Mouse (Mus musculus): ENCODE measurements at regions not wholly inside any gene's neighbourhood (a gene's known extent, or its start where the extent isn't known, plus 50 kb on each side); places are given as distances from the start of the nearest gene placed in this dataset.

GRCm38 (mm10) chr2:149545708-149546107, 140.9 kb downstream of the Cst10 start:
- TF ChIP-seq CTCF (IDR thresholded peaks at IDR 0.05; ENCODE audit: low read depth, low read length), result no peak
- TF ChIP-seq EP300 (IDR thresholded peaks at IDR 0.05; ENCODE audit: insufficient read depth, low read depth, low read length), result no peak
- no peak for TF ChIP-seq POLR2A (IDR thresholded peaks at IDR 0.05; ENCODE audit: insufficient read depth, low read length)
- no peak overlapping the region for H3K4me3 ChIP-seq (ENCODE audit: low read depth, low read length)
- H3K9ac ChIP-seq (ENCODE audit: low read depth, poor library complexity, severe bottlenecking), result no peak overlapping the region
- no peaks in the 10 kb centered on the region for H3K9me3 ChIP-seq (replicated peaks; ENCODE audit: control insufficient read depth, insufficient read depth, low read length, poor library complexity, severe bottlenecking)
- H3K27ac ChIP-seq (ENCODE audit: insufficient read depth, low read length), result no peak overlapping the region
- H3K36me3 ChIP-seq (ENCODE audit: control insufficient read depth, insufficient read depth, low read length, poor library complexity, severe bottlenecking), result no peaks in the 10 kb centered on the region
- no peaks in the 10 kb centered on the region for H3K4me1 ChIP-seq (ENCODE audit: control insufficient read depth, insufficient read depth, low read length)
- no peaks in the 10 kb centered on the region for H3K27me3 ChIP-seq (ENCODE audit: control insufficient read depth, insufficient read depth, low read length, poor library complexity, severe bottlenecking)

DNA sequence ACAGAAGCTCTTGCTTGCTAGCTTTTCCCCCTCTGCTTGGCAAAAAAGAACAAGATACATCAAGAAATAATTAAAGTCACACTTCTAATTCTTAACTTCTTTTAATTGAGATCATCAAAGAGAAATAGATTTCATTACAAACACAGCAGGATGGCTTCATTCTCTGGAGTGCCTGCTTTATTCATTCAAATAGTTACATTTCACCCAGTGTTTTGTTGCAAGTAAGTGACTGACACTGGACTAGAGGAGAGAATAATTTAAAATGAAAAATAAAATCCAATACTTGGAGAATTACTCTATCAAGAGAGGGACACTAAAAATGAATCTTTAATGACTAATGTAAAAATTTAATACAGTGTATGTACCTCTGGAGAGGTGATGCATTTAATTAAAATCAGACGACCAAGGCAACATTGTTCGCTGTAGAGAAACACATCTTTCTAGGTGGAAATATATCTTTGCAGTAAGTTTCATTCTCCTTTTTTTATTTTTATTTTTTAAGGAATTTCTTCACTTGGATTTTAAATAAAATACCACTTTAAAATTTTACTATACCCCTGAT, 141.9 kb downstream of the Cst10 start:
- Histone ChIP-seq H3K4me3 (ENCODE audit: low read depth, low read length) (no peak overlapping the region), H3K9me3 (replicated peaks; ENCODE audit: control insufficient read depth, insufficient read depth, low read length, poor library complexity, severe bottlenecking) (no peaks in the 10 kb centered on the region), H3K9ac (ENCODE audit: low read depth, poor library complexity, severe bottlenecking) (no peak overlapping the region), H3K4me1 (ENCODE audit: control insufficient read depth, insufficient read depth, low read length) (no peaks in the 10 kb centered on the region), H3K27ac (ENCODE audit: insufficient read depth, low read length) (no peak overlapping the region), H3K36me3 (ENCODE audit: control insufficient read depth, insufficient read depth, low read length, poor library complexity, severe bottlenecking) (no peaks in the 10 kb centered on the region), H3K27me3 (ENCODE audit: control insufficient read depth, insufficient read depth, low read length, poor library complexity, severe bottlenecking) (no peaks in the 10 kb centered on the region)
- TF ChIP-seq EP300 (IDR thresholded peaks at IDR 0.05; ENCODE audit: insufficient read depth, low read depth, low read length) (no peak), CTCF (IDR thresholded peaks at IDR 0.05; ENCODE audit: low read depth, low read length) (no peak), POLR2A (IDR thresholded peaks at IDR 0.05; ENCODE audit: insufficient read depth, low read length) (no peak)

DNA sequence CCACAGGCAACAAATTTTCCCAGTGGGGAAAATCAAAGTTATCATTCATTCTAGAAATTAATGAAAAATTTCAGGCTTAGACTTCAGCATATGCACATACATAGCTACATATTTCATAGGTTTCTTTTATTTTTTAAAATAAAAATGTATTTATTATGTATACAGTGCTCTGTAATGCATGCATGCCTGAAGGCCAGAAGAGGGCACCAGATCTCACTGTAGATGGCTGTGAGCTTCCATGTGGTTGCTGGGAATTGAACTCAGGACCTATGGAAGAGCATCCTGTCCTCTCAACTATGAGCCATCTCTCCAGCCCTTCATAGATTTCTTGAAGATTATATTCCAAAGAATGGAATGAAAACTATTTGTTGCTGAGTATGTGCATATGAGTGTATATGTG, 150.4 kb downstream of the Cst10 start:
- Histone ChIP-seq H3K9me3 (replicated peaks; ENCODE audit: control insufficient read depth, insufficient read depth, low read length, poor library complexity, severe bottlenecking) (no peaks in the 10 kb centered on the region), H3K4me3 (ENCODE audit: low read depth, low read length) (no peak overlapping the region), H3K27ac (ENCODE audit: insufficient read depth, low read length) (no peak overlapping the region), H3K4me1 (ENCODE audit: control insufficient read depth, insufficient read depth, low read length) (no peaks in the 10 kb centered on the region), H3K36me3 (ENCODE audit: control insufficient read depth, insufficient read depth, low read length, poor library complexity, severe bottlenecking) (no peaks in the 10 kb centered on the region), H3K27me3 (ENCODE audit: control insufficient read depth, insufficient read depth, low read length, poor library complexity, severe bottlenecking) (no peaks in the 10 kb centered on the region), H3K9ac (ENCODE audit: low read depth, poor library complexity, severe bottlenecking) (no peak overlapping the region)
- no peak for TF ChIP-seq POLR2A (IDR thresholded peaks at IDR 0.05; ENCODE audit: insufficient read depth, low read length)
- peak; percentile 27 for TF ChIP-seq CTCF (IDR thresholded peaks at IDR 0.05; ENCODE audit: low read depth, low read length)

- TF ChIP-seq POLR2A (IDR thresholded peaks at IDR 0.05; ENCODE audit: insufficient read depth, low read length) (no peak), CTCF (IDR thresholded peaks at IDR 0.05; ENCODE audit: low read depth, low read length) (no peak), EP300 (IDR thresholded peaks at IDR 0.05; ENCODE audit: insufficient read depth, low read depth, low read length) (no peak)
- no peaks in the 10 kb centered on the region for H3K36me3 ChIP-seq (ENCODE audit: control insufficient read depth, insufficient read depth, low read length, poor library complexity, severe bottlenecking)
- H3K27ac ChIP-seq (ENCODE audit: insufficient read depth, low read length), result 0 out of 2 replicates have a peak overlapping the region, but pooled peaks have one; percentile 19
- no peaks in the 10 kb centered on the region for H3K4me1 ChIP-seq (ENCODE audit: control insufficient read depth, insufficient read depth, low read length)
- no peaks in the 10 kb centered on the region for H3K27me3 ChIP-seq (ENCODE audit: control insufficient read depth, insufficient read depth, low read length, poor library complexity, severe bottlenecking)
- H3K9me3 ChIP-seq (replicated peaks; ENCODE audit: control insufficient read depth, insufficient read depth, low read length, poor library complexity, severe bottlenecking), result no peaks in the 10 kb centered on the region
- no peak overlapping the region for H3K4me3 ChIP-seq (ENCODE audit: low read depth, low read length)
- no peak overlapping the region for H3K9ac ChIP-seq (ENCODE audit: low read depth, poor library complexity, severe bottlenecking)
Observed at GRCm38 (mm10) chr2:149573773-149574172, 168.9 kb downstream of the Cst10 start.

GRCm38 (mm10) chr2:149602581-149602980, 197.7 kb downstream of the Cst10 start:
- no peak overlapping the region for H3K27ac ChIP-seq (ENCODE audit: insufficient read depth, low read length)
- TF ChIP-seq CTCF (IDR thresholded peaks at IDR 0.05; ENCODE audit: low read depth, low read length), result no peak
- no peak for TF ChIP-seq EP300 (IDR thresholded peaks at IDR 0.05; ENCODE audit: insufficient read depth, low read depth, low read length)
- no peak for TF ChIP-seq POLR2A (IDR thresholded peaks at IDR 0.05; ENCODE audit: insufficient read depth, low read length)
- no peaks in the 10 kb centered on the region for H3K36me3 ChIP-seq (ENCODE audit: control insufficient read depth, insufficient read depth, low read length, poor library complexity, severe bottlenecking)
- H3K27me3 ChIP-seq (ENCODE audit: control insufficient read depth, insufficient read depth, low read length, poor library complexity, severe bottlenecking), result no peaks in the 10 kb centered on the region
- H3K9me3 ChIP-seq (replicated peaks; ENCODE audit: control insufficient read depth, insufficient read depth, low read length, poor library complexity, severe bottlenecking), result no peaks in the 10 kb centered on the region
- no peaks in the 10 kb centered on the region for H3K4me1 ChIP-seq (ENCODE audit: control insufficient read depth, insufficient read depth, low read length)
- no peak overlapping the region for H3K9ac ChIP-seq (ENCODE audit: low read depth, poor library complexity, severe bottlenecking)
- no peak overlapping the region for H3K4me3 ChIP-seq (ENCODE audit: low read depth, low read length)

GRCm38 (mm10) chr2:149613381-149613780, 208.5 kb downstream of the Cst10 start:
- H3K27me3 ChIP-seq (ENCODE audit: control insufficient read depth, insufficient read depth, low read length, poor library complexity, severe bottlenecking), result no peaks in the 10 kb centered on the region
- H3K36me3 ChIP-seq (ENCODE audit: control insufficient read depth, insufficient read depth, low read length, poor library complexity, severe bottlenecking), result no peaks in the 10 kb centered on the region
- TF ChIP-seq POLR2A (IDR thresholded peaks at IDR 0.05; ENCODE audit: insufficient read depth, low read length) (no peak), CTCF (IDR thresholded peaks at IDR 0.05; ENCODE audit: low read depth, low read length) (no peak), EP300 (IDR thresholded peaks at IDR 0.05; ENCODE audit: insufficient read depth, low read depth, low read length) (no peak)
- no peaks in the 10 kb centered on the region for H3K4me1 ChIP-seq (ENCODE audit: control insufficient read depth, insufficient read depth, low read length)
- H3K27ac ChIP-seq (ENCODE audit: insufficient read depth, low read length), result no peak overlapping the region
- no peak overlapping the region for H3K9ac ChIP-seq (ENCODE audit: low read depth, poor library complexity, severe bottlenecking)
- H3K9me3 ChIP-seq (replicated peaks; ENCODE audit: control insufficient read depth, insufficient read depth, low read length, poor library complexity, severe bottlenecking), result no peaks in the 10 kb centered on the region
- H3K4me3 ChIP-seq (ENCODE audit: low read depth, low read length), result no peak overlapping the region
